In genomic region chr17:88558168-88558842, GRCm38 (mm10) we compare ENCODE assay signal across 7 mouse cellular contexts. TPM values are rescaled to one million over a fixed set of nuclear protein-coding genes. Genes with fewer than 3 reads are reported as not detected.
DNase-seq lines count a peak whose midpoint lies in the region; ATAC-seq and TF ChIP-seq lines count a peak whose summit lies in the region.

No protein-coding gene starts in this region.

- H3K27ac ChIP-seq in hindbrain, postnatal 0 days = no peak overlapping the region; the same call in 1 of the 2 replicates
- 0 out of 2 replicates have a peak overlapping the region, but pooled peaks have one; percentile 2 for H3K27ac ChIP-seq in midbrain, embryonic 14.5 days (replicated peaks; ENCODE audit: low read depth, low read length)

- H3K36me3 ChIP-seq in hindbrain, postnatal 0 days (ENCODE audit: insufficient read depth, low read length) = peaks cover 16% of the 10 kb centered on the region; the same call in 1 of the 2 replicates
- H3K36me3 ChIP-seq in midbrain, embryonic 14.5 days (ENCODE audit: control insufficient read depth, insufficient read depth, low read length) = peaks cover 57% of the 10 kb centered on the region

- no peaks in the 10 kb centered on the region for H3K4me1 ChIP-seq in hindbrain, postnatal 0 days (ENCODE audit: insufficient read depth, low read length)
- no peaks in the 10 kb centered on the region for H3K4me1 ChIP-seq in midbrain, embryonic 14.5 days (ENCODE audit: control insufficient read depth, insufficient read depth, low read length)

- H3K4me3 ChIP-seq in hindbrain, postnatal 0 days (ENCODE audit: low read length) = no peak overlapping the region
- no peak overlapping the region for H3K4me3 ChIP-seq in midbrain, embryonic 14.5 days (replicated peaks; ENCODE audit: low read depth, low read length)

- WGBS in hindbrain, postnatal 0 days = 27% methylated on average over 13 of the region's 13 CpGs
- WGBS in midbrain, embryonic 14.5 days = 30% methylated on average over 13 of the region's 13 CpGs

- no peak overlapping the region for H3K4me2 ChIP-seq in hindbrain, postnatal 0 days (ENCODE audit: low read depth, low read length)
- no peak overlapping the region for H3K4me2 ChIP-seq in midbrain, embryonic 14.5 days (ENCODE audit: low read length)

- peak; percentile 92 for TF ChIP-seq CTCF in hindbrain, postnatal 0 days (IDR thresholded peaks at IDR 0.05; ENCODE audit: low read depth)

- no peaks in the 10 kb centered on the region for H3K9me3 ChIP-seq in hindbrain, postnatal 0 days (ENCODE audit: low read length)
- H3K9me3 ChIP-seq in midbrain, embryonic 14.5 days (ENCODE audit: control insufficient read depth, low read length) = no peaks in the 10 kb centered on the region

- peak; percentile 85 for ATAC-seq in hindbrain, postnatal 0 days
- ATAC-seq in midbrain, embryonic 14.5 days (ENCODE audit: low FRiP score, low TSS enrichment) = 0 out of 2 replicates have a peak, but pooled peaks have one; percentile 59

- no peaks in the 10 kb centered on the region for H3K27me3 ChIP-seq in hindbrain, postnatal 0 days (ENCODE audit: insufficient read depth, low read length)
- no peaks in the 10 kb centered on the region for H3K27me3 ChIP-seq in midbrain, embryonic 14.5 days (ENCODE audit: control insufficient read depth, insufficient read depth, low read length)

- DNase-seq in adrenal gland, adult 18-20 months (ENCODE audit: low spot score in 2 of 2) = peak; percentile 69 to 72
- DNase-seq in cerebellum, adult 8-10 months = peak; percentile 71
- DNase-seq in forelimb bud, embryonic 11.5 days (ENCODE audit: low read depth, low spot score) = peak; percentile 69
- peak; percentile 90 for DNase-seq in hindbrain, postnatal 0 days (ENCODE audit: low spot score)
- DNase-seq in layer of hippocampus, postnatal 36 days = peak; percentile 38 to 59
- DNase-seq in midbrain, embryonic 14.5 days = peak; percentile 89
- peak; percentile 61 for DNase-seq in telencephalon, adult 2 months (ENCODE audit: low read depth, low spot score)

- H3K9ac ChIP-seq in hindbrain, postnatal 0 days (replicated peaks; ENCODE audit: low read length) = no peak overlapping the region
- no peak overlapping the region for H3K9ac ChIP-seq in midbrain, embryonic 14.5 days (replicated peaks; ENCODE audit: low read length)

RNA-seq across cellular contexts. Expression of gene Ppp1r21, which starts 28.4 kb away (rescaled TPM):
- 10 to 100 TPM; 40.0 to 48.9 TPM for total RNA-seq in adrenal gland, adult 18-20 months (2021)
- total RNA-seq in hindbrain, postnatal 0 days (2014; rRNA removed) = 43.7 and 54.5 TPM in 2 replicates
- 29.2 and 32.2 TPM in 2 replicates for polyA plus RNA-seq in hindbrain, postnatal 0 days (2015; fragmentation: Nextera tagmentation; extraction: Ambion mirVana)
- total RNA-seq in layer of hippocampus, postnatal 36 days (2021) = 10 to 100 TPM; 74.8 to 90.1 TPM
- polyA plus RNA-seq in midbrain, embryonic 14.5 days (2014; fragmentation: Nextera tagmentation; extraction: Ambion mirVana) = 47.2 and 48.6 TPM in 2 replicates

RNA-seq across cellular contexts. Expression of gene Ston1, which starts 39.2 kb away (rescaled TPM):
- 10 to 100 TPM; 28.3 to 32.3 TPM for total RNA-seq in adrenal gland, adult 18-20 months (2021)
- 2.5 and 2.9 TPM in 2 replicates for total RNA-seq in hindbrain, postnatal 0 days (2014; rRNA removed)
- 1.6 and 1.8 TPM in 2 replicates for polyA plus RNA-seq in hindbrain, postnatal 0 days (2015; fragmentation: Nextera tagmentation; extraction: Ambion mirVana)
- total RNA-seq in layer of hippocampus, postnatal 36 days (2021) = 10 to 100 TPM in 1 of 2 experiments, 1 to 10 TPM in 1; 8.8 to 11.0 TPM
- 1.3 and 1.4 TPM in 2 replicates for polyA plus RNA-seq in midbrain, embryonic 14.5 days (2014; fragmentation: Nextera tagmentation; extraction: Ambion mirVana)
